Mouse (Mus musculus): ENCODE measurements around the gene Prrg3. TPM values are rescaled to one million over a fixed set of nuclear protein-coding genes. Genes with fewer than 3 reads are reported as not detected.
"Not testable (repeated sequence)": the region's sequence is repeated elsewhere in the genome, so short reads cannot be mapped to it uniquely, and the experiment has no call there.

Prrg3 gene
- polyA plus RNA-seq, 1 experiment = 14.0 TPM

- no peak for DNase-seq
- 81% methylated on average over 2 of the region's 2 CpGs for WGBS
Observed at GRCm38 (mm10) chrX:71972686-71973085, 10.3 kb downstream of the Prrg3 start, which contains the start of gene Fate1. Gene Fate1 (plus strand): TSS chrX:71972986.

GRCm38 (mm10) chrX:71977681-71978080 is 15.3 kb downstream of the Prrg3 start:
- H3K4me1 ChIP-seq (ENCODE audit: control insufficient read depth, insufficient read depth, low read length); DNase-seq: not testable (repeated sequence)

More at GRCm38 (mm10) chrX:71972686-71973085, 10.3 kb downstream of the Prrg3 start, which contains the start of gene Fate1:
- Histone ChIP-seq H3K27me3 (ENCODE audit: control insufficient read depth, insufficient read depth, low read length) (no peaks in the 10 kb centered on the region), H3K27ac (ENCODE audit: insufficient read depth, low read length) (no peak within 1 kb of the TSS), H3K4me1 (ENCODE audit: control insufficient read depth, insufficient read depth, low read length) (no peaks in the 10 kb centered on the region), H3K4me3 (replicated peaks; ENCODE audit: insufficient read depth, low read depth, low read length) (no peak within 1 kb of the TSS)
- TF ChIP-seq CTCF (IDR thresholded peaks at IDR 0.05; ENCODE audit: borderline replicate concordance, insufficient read depth, low read depth, low read length) = no peak
- no peak for TF ChIP-seq POLR2A (IDR thresholded peaks at IDR 0.05; ENCODE audit: borderline replicate concordance, insufficient read depth, low read length)

GRCm38 (mm10) chrX:71980443-71980842 is 18.0 kb downstream of the Prrg3 start:
- no peaks in the 10 kb centered on the region for H3K4me1 ChIP-seq (ENCODE audit: control insufficient read depth, insufficient read depth, low read length)
- H3K4me3 ChIP-seq (replicated peaks; ENCODE audit: insufficient read depth, low read depth, low read length) = no peak overlapping the region
- no peak for TF ChIP-seq CTCF (IDR thresholded peaks at IDR 0.05; ENCODE audit: borderline replicate concordance, insufficient read depth, low read depth, low read length)
- H3K27ac ChIP-seq (ENCODE audit: insufficient read depth, low read length) = no peak overlapping the region
- no peak for DNase-seq
- no peaks in the 10 kb centered on the region for H3K27me3 ChIP-seq (ENCODE audit: control insufficient read depth, insufficient read depth, low read length)
- 47% methylated on average over 3 of the region's 3 CpGs for whole genome bisulfite sequencing

More at GRCm38 (mm10) chrX:71977681-71978080, 15.3 kb downstream of the Prrg3 start:
- not testable (repeated sequence) for H3K4me3 ChIP-seq (replicated peaks; ENCODE audit: insufficient read depth, low read depth, low read length); H3K27ac ChIP-seq (ENCODE audit: insufficient read depth, low read length); H3K27me3 ChIP-seq (ENCODE audit: control insufficient read depth, insufficient read depth, low read length)

- Histone ChIP-seq H3K4me3 (replicated peaks; ENCODE audit: insufficient read depth, low read depth, low read length) (no peak overlapping the region), H3K27ac (ENCODE audit: insufficient read depth, low read length) (no peak overlapping the region), H3K4me1 (ENCODE audit: control insufficient read depth, insufficient read depth, low read length) (no peaks in the 10 kb centered on the region), H3K27me3 (ENCODE audit: control insufficient read depth, insufficient read depth, low read length) (no peaks in the 10 kb centered on the region)
- no peak for DNase-seq
- TF ChIP-seq CTCF (IDR thresholded peaks at IDR 0.05; ENCODE audit: borderline replicate concordance, insufficient read depth, low read depth, low read length) (no peak), POLR2A (IDR thresholded peaks at IDR 0.05; ENCODE audit: borderline replicate concordance, insufficient read depth, low read length) (no peak)
- WGBS = 75% methylated on average over 2 of the region's 2 CpGs
Observed at GRCm38 (mm10) chrX:71981322-71981721, 18.9 kb downstream of the Prrg3 start.

- no peaks in the 10 kb centered on the region for H3K4me1 ChIP-seq (ENCODE audit: control insufficient read depth, insufficient read depth, low read length)
Observed at GRCm38 (mm10) chrX:71983205-71983604, 20.8 kb downstream of the Prrg3 start.

GRCm38 (mm10) chrX:71983775-71984174 is 21.4 kb downstream of the Prrg3 start:
- Histone ChIP-seq H3K4me1 (ENCODE audit: control insufficient read depth, insufficient read depth, low read length) (no peaks in the 10 kb centered on the region), H3K4me3 (replicated peaks; ENCODE audit: insufficient read depth, low read depth, low read length) (no peak overlapping the region), H3K27me3 (ENCODE audit: control insufficient read depth, insufficient read depth, low read length) (no peaks in the 10 kb centered on the region), H3K27ac (ENCODE audit: insufficient read depth, low read length) (no peak overlapping the region)
- TF ChIP-seq POLR2A (IDR thresholded peaks at IDR 0.05; ENCODE audit: borderline replicate concordance, insufficient read depth, low read length) (no peak), CTCF (IDR thresholded peaks at IDR 0.05; ENCODE audit: borderline replicate concordance, insufficient read depth, low read depth, low read length) (no peak)
- DNase-seq = no peak
- WGBS = 100% methylated on average over 1 of the region's 1 CpGs

More at GRCm38 (mm10) chrX:71983205-71983604, 20.8 kb downstream of the Prrg3 start:
- DNase-seq = no peak
- no peaks in the 10 kb centered on the region for H3K27me3 ChIP-seq (ENCODE audit: control insufficient read depth, insufficient read depth, low read length)
- TF ChIP-seq POLR2A (IDR thresholded peaks at IDR 0.05; ENCODE audit: borderline replicate concordance, insufficient read depth, low read length) = no peak
- no peak for TF ChIP-seq CTCF (IDR thresholded peaks at IDR 0.05; ENCODE audit: borderline replicate concordance, insufficient read depth, low read depth, low read length)
- WGBS = 30% methylated on average over 2 of the region's 2 CpGs
- no peak overlapping the region for H3K4me3 ChIP-seq (replicated peaks; ENCODE audit: insufficient read depth, low read depth, low read length)
- no peak overlapping the region for H3K27ac ChIP-seq (ENCODE audit: insufficient read depth, low read length)

GRCm38 (mm10) chrX:71991549-71991948 is 29.1 kb downstream of the Prrg3 start, which contains the start of gene Cnga2:
Gene Cnga2 (plus strand): TSS chrX:71991849.
- Histone ChIP-seq H3K27ac (ENCODE audit: insufficient read depth, low read length) (no peak within 1 kb of the TSS), H3K4me3 (replicated peaks; ENCODE audit: insufficient read depth, low read depth, low read length) (no peak within 1 kb of the TSS), H3K27me3 (ENCODE audit: control insufficient read depth, insufficient read depth, low read length) (no peaks in the 10 kb centered on the region), H3K4me1 (ENCODE audit: control insufficient read depth, insufficient read depth, low read length) (no peaks in the 10 kb centered on the region)
- DNase-seq = no peak
- TF ChIP-seq CTCF (IDR thresholded peaks at IDR 0.05; ENCODE audit: borderline replicate concordance, insufficient read depth, low read depth, low read length) (no peak), POLR2A (IDR thresholded peaks at IDR 0.05; ENCODE audit: borderline replicate concordance, insufficient read depth, low read length) (no peak)
- WGBS = 87% methylated on average over 3 of the region's 3 CpGs

- DNase-seq = no peak
- Histone ChIP-seq H3K4me3 (replicated peaks; ENCODE audit: insufficient read depth, low read depth, low read length) (no peak overlapping the region), H3K27me3 (ENCODE audit: control insufficient read depth, insufficient read depth, low read length) (no peaks in the 10 kb centered on the region), H3K27ac (ENCODE audit: insufficient read depth, low read length) (no peak overlapping the region), H3K4me1 (ENCODE audit: control insufficient read depth, insufficient read depth, low read length) (no peaks in the 10 kb centered on the region)
- WGBS = 62% methylated on average over 1 of the region's 1 CpGs
- TF ChIP-seq POLR2A (IDR thresholded peaks at IDR 0.05; ENCODE audit: borderline replicate concordance, insufficient read depth, low read length) (no peak), CTCF (IDR thresholded peaks at IDR 0.05; ENCODE audit: borderline replicate concordance, insufficient read depth, low read depth, low read length) (no peak)
Observed at GRCm38 (mm10) chrX:71995972-71996371, 33.5 kb downstream of the Prrg3 start.

Data from cerebellum, adult 2 months (tissue).